Mouse (Mus musculus) midbrain, embryonic 16.5 days (tissue): ENCODE data around the gene Srsf2. TPM values are rescaled to one million over a fixed set of nuclear protein-coding genes. Genes with fewer than 3 reads are reported as not detected.

ENCODE experiments used
- ATAC-seq: fragments of 200-750 bp; cut with Nextera tagmentation; 2 replicates; pipeline ENCODE4 v1.8.0; 2017; ENCODE audit warnings: moderate TSS enrichment
- H3K27ac ChIP-seq: fragments of 300-500 bp; sonication (generic); 2 replicates; pipeline ENCODE4 v1.5.1; 2014; ENCODE audit warnings: mild to moderate bottlenecking, low read length, mixed read lengths
- H3K27me3 ChIP-seq: fragments of 300-500 bp; sonication (generic); 2 replicates; pipeline ENCODE4 v1.6.1; 2014; ENCODE audit warnings: low read depth, low read length, mixed read lengths; ENCODE audit not compliant: control insufficient read depth, insufficient read depth
- H3K36me3 ChIP-seq: fragments of 300-500 bp; sonication (generic); 2 replicates; pipeline ENCODE4 v1.6.1; 2014; ENCODE audit warnings: mild to moderate bottlenecking, low read length, moderate library complexity, mixed read lengths; ENCODE audit not compliant: control insufficient read depth, insufficient read depth
- H3K4me1 ChIP-seq: fragments of 300-500 bp; sonication (generic); 2 replicates; pipeline ENCODE4 v1.6.1; 2014; ENCODE audit warnings: mild to moderate bottlenecking, low read length, mixed read lengths; ENCODE audit not compliant: control insufficient read depth, insufficient read depth
- H3K4me2 ChIP-seq: fragments of 300-500 bp; sonication (generic); 2 replicates; pipeline ENCODE4 v1.6.1; 2014; ENCODE audit warnings: mild to moderate bottlenecking, low read length, mixed read lengths
- H3K4me3 ChIP-seq: fragments of 300-500 bp; sonication (generic); 2 replicates; pipeline ENCODE4 v1.5.1; 2014; ENCODE audit warnings: low read depth, mild to moderate bottlenecking, low read length, moderate library complexity, mixed read lengths
- H3K9ac ChIP-seq: fragments of 300-500 bp; sonication (generic); 2 replicates; pipeline ENCODE4 v1.6.1; 2014; ENCODE audit warnings: low read depth, low read length, mixed read lengths
- H3K9me3 ChIP-seq: fragments of 300-500 bp; sonication (generic); replicated peaks from 2 replicates; pipeline ENCODE4 v1.6.1; 2014; ENCODE audit warnings: mild to moderate bottlenecking, low read length, mixed read lengths; ENCODE audit not compliant: control insufficient read depth, poor library complexity, severe bottlenecking
- WGBS: fragments of 180-500 bp; shearing (Covaris S2); extraction: QIAGEN DNeasy Blood & Tissue Kit; methylation state at CpG from one replicate; pipeline ENCODE4 v1.1.7; 2014; 5-methylcytosine and 5-hydroxymethylcytosine counted together
- polyA plus RNA-seq: library from polyadenylated mRNA; unstranded; fragments of >200 nt; fragmentation: Nextera tagmentation; extraction: Ambion mirVana; gene quantifications from 2 replicates; pipeline ENCODE4 v1.2.1, GENCODE M21; 2015

Gene Srsf2
- polyA plus RNA-seq, 1 experiment from 2014 or later, result 549 TPM

DNA sequence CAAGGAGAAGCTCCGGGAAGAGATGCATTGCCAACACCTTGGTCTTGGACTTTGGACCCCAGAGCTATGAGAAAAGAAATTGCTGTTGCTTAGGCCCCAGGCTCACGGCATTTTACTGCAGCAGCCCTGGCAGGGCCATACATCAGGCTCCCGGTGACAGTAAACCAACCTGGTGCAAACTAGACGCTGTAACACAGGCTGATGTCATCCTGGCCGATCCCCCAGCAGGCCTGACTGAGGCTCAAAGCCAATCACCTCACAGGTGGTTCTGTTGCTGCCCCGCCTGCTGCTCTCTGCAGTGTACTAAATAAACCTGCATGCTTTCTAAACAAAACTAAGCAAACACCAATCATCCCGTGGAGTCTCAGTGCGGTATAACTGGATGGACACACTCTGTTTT is 34.2 kb downstream of the Srsf2 start:
- H3K27ac ChIP-seq, result no peak overlapping the region
- no peak for ATAC-seq
- 70% methylated on average over 8 of the region's 8 CpGs for WGBS

GRCm38 (mm10) chr11:116817567-116817966 is 35.3 kb downstream of the Srsf2 start:
- no peak overlapping the region for H3K4me2 ChIP-seq
- no peak overlapping the region for H3K4me3 ChIP-seq
- H3K27me3 ChIP-seq, result no peaks in the 10 kb centered on the region
- no peak overlapping the region for H3K9ac ChIP-seq
- WGBS, result 94% methylated on average over 5 of the region's 5 CpGs
- H3K4me1 ChIP-seq, result peaks cover 28% of the 10 kb centered on the region
- no peaks in the 10 kb centered on the region for H3K9me3 ChIP-seq
- no peak for ATAC-seq
- H3K27ac ChIP-seq, result no peak overlapping the region
- H3K36me3 ChIP-seq, result no peaks in the 10 kb centered on the region

More for the DNA sequence above, 34.2 kb downstream of the Srsf2 start:
- Histone ChIP-seq H3K9ac (no peak overlapping the region), H3K4me3 (no peak overlapping the region), H3K27me3 (no peaks in the 10 kb centered on the region), H3K4me2 (no peak overlapping the region), H3K4me1 (peaks cover 18% of the 10 kb centered on the region), H3K36me3 (no peaks in the 10 kb centered on the region), H3K9me3 (no peaks in the 10 kb centered on the region)

DNA sequence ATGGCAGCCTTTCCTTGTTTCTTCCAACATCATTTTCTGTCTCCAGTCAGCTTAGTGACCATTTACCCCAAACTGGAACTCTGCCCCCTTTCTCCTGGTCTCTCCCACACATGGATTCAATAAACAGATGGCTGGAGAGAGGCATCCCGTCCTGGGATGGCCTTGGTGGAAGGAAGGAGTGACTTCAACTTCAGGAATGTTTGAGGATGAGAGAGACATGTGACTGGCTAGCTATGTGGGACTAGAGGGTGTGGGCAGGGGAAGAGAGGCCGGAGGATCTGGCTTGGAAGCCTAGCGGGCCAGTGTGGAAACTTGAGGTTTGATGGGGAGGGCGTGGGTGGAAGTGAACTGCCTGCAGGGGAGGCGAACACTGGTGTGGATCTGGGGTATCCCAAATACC is 36.1 kb downstream of the Srsf2 start:
- no peak overlapping the region for H3K4me3 ChIP-seq
- no peaks in the 10 kb centered on the region for H3K27me3 ChIP-seq
- WGBS, result 91% methylated on average over 5 of the region's 5 CpGs
- H3K9ac ChIP-seq, result no peak overlapping the region
- no peak overlapping the region for H3K27ac ChIP-seq
- ATAC-seq, result no peak
- peaks cover 35% of the 10 kb centered on the region for H3K4me1 ChIP-seq
- no peaks in the 10 kb centered on the region for H3K36me3 ChIP-seq
- H3K4me2 ChIP-seq, result no peak overlapping the region
- H3K9me3 ChIP-seq, result no peaks in the 10 kb centered on the region

DNA sequence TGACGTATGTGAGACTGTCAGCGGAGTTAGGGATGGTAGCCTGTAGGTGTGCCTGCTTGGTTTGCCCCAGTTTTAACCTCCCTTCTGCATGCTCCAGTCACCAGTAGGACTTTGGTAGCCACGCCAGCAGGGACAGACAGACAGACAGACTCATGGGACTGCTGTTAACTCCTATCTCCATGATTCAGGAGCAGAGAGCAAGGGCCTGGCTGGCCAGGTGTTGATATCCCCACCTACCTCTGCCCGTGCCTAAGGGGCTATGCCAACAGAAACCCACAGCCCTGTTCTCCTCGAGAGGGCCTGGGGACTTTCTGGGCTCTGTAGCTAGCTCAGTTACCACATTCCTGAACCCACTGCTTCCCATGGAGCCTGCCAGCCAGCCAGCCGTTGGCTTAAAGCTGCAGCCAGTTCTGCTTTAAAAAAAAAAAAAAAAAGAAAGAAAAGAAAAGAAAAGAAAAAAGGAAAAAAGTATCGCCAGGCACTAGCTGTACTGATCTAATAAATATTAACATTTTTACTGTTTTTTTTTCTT is 37.9 kb downstream of the Srsf2 start:
- no peaks in the 10 kb centered on the region for H3K36me3 ChIP-seq
- H3K4me3 ChIP-seq, result no peak overlapping the region
- peaks cover 48% of the 10 kb centered on the region for H3K4me1 ChIP-seq
- peak overlapping the region; percentile 52 for H3K9ac ChIP-seq
- H3K4me2 ChIP-seq, result no peak overlapping the region; the same call in 1 of the 2 replicates
- no peak for ATAC-seq
- no peaks in the 10 kb centered on the region for H3K9me3 ChIP-seq
- no peaks in the 10 kb centered on the region for H3K27me3 ChIP-seq
- peak overlapping the region; percentile 96 for H3K27ac ChIP-seq
- 23% methylated on average over 7 of the region's 7 CpGs for WGBS

GRCm38 (mm10) chr11:116814076-116814883 is 38.6 kb downstream of the Srsf2 start:
- no peak for ATAC-seq
- Histone ChIP-seq H3K27me3 (no peaks in the 10 kb centered on the region), H3K4me3 (no peak overlapping the region), H3K27ac (peak overlapping the region; percentile 96), H3K4me2 (peak overlapping the region; percentile 5; the same call in 1 of the 2 replicates), H3K36me3 (no peaks in the 10 kb centered on the region), H3K9ac (peak overlapping the region; percentile 52), H3K9me3 (no peaks in the 10 kb centered on the region), H3K4me1 (peaks cover 48% of the 10 kb centered on the region)
- WGBS, result 8% methylated on average over 20 of the region's 20 CpGs

GRCm38 (mm10) chr11:116813610-116814009 is 39.3 kb downstream of the Srsf2 start:
- H3K4me2 ChIP-seq, result no peak overlapping the region
- H3K4me3 ChIP-seq, result no peak overlapping the region
- peaks cover 49% of the 10 kb centered on the region for H3K4me1 ChIP-seq
- no peaks in the 10 kb centered on the region for H3K9me3 ChIP-seq
- no peaks in the 10 kb centered on the region for H3K27me3 ChIP-seq
- 58% methylated on average over 13 of the region's 13 CpGs for WGBS
- H3K9ac ChIP-seq, result peak overlapping the region; percentile 52; the same call in 1 of the 2 replicates
- no peak for ATAC-seq
- H3K27ac ChIP-seq, result peak overlapping the region; percentile 96
- no peaks in the 10 kb centered on the region for H3K36me3 ChIP-seq

DNA sequence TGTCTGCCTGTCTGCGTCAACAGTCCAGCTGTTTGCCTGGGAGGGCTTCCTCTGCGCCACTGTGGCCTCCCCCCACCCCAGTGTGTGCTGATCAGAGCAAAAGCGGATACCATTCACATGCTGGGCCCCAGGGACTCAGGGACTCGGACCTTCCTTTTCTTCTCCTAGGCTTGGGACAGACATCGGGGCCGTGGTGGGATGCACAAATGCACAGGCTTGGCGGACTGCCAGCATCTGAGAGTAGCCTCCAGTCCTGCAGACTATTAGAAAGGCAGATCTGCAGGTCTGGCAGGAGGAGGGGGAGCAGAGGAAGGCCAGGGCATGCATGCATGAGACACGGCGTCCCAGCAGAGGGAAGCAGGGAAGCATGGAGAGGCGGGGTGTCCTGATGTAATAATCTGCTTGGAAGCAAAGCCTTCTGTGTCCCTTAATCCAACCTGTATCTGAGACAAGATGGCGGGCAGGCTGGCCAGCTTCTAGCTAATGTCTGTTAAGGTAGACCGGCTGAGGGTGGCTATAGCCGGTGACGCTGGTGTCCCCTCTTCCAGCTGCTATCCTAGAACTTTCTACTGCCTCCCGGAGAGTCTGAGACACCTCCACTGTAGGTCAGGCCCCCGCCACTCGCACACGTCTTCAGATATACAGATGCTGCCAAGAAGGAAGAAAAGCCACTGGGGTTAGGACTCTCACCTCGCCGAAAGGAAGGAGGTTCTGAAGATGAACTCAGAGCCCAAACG is 39.9 kb downstream of the Srsf2 start:
- H3K4me3 ChIP-seq, result no peak overlapping the region
- H3K36me3 ChIP-seq, result no peaks in the 10 kb centered on the region
- peak overlapping the region; percentile 96 for H3K27ac ChIP-seq
- peaks cover 50% of the 10 kb centered on the region for H3K4me1 ChIP-seq
- H3K27me3 ChIP-seq, result no peaks in the 10 kb centered on the region
- 30% methylated on average over 21 of the region's 21 CpGs for WGBS
- no peak overlapping the region for H3K4me2 ChIP-seq
- peak overlapping the region; percentile 39; the same call in 1 of the 2 replicates for H3K9ac ChIP-seq
- H3K9me3 ChIP-seq, result no peaks in the 10 kb centered on the region
- ATAC-seq, result no peak

GRCm38 (mm10) chr11:116810983-116811901 is 41.7 kb downstream of the Srsf2 start:
- H3K9me3 ChIP-seq, result no peaks in the 10 kb centered on the region
- no peaks in the 10 kb centered on the region for H3K27me3 ChIP-seq
- H3K4me3 ChIP-seq, result peak overlapping the region; percentile 28
- peak overlapping the region; percentile 96 for H3K27ac ChIP-seq
- peak overlapping the region; percentile 62 for H3K4me2 ChIP-seq
- peak; percentile 96 for ATAC-seq
- H3K9ac ChIP-seq, result peak overlapping the region; percentile 67
- H3K36me3 ChIP-seq, result no peaks in the 10 kb centered on the region
- peaks cover 55% of the 10 kb centered on the region for H3K4me1 ChIP-seq
- 2% methylated on average over 29 of the region's 32 CpGs for WGBS
